Mouse (Mus musculus) liver, postnatal 0 days (tissue): ENCODE measurements at regions not wholly inside any gene's neighbourhood (a gene's known extent, or its start where the extent isn't known, plus 50 kb on each side); places are given as distances from the start of the nearest gene placed in this dataset.

Experiments
- CTCF ChIP-seq: sonication (generic); IDR thresholded peaks from 2 replicates; pipeline ENCODE4 v1.5.1; 2016; ENCODE audit warnings: antibody characterized with exemption, low read depth
- EP300 ChIP-seq: IDR thresholded peaks from 2 replicates; pipeline ENCODE4 v1.6.1; 2016; ENCODE audit warnings: antibody characterized with exemption, low read depth, mild to moderate bottlenecking

GRCm38 (mm10) chr1:189128706-189129105 lies 121.1 kb upstream of the Kctd3 start:
- TF ChIP-seq EP300 = no peak
- TF ChIP-seq CTCF = no peak
